Mouse (Mus musculus): ENCODE data around the gene Kif27. TPM values are rescaled to one million over a fixed set of nuclear protein-coding genes. Genes with fewer than 3 reads are reported as not detected.

Gene Kif27
- polyA plus RNA-seq, 1 experiment from 2014 or later, result 2.3 TPM

DNA sequence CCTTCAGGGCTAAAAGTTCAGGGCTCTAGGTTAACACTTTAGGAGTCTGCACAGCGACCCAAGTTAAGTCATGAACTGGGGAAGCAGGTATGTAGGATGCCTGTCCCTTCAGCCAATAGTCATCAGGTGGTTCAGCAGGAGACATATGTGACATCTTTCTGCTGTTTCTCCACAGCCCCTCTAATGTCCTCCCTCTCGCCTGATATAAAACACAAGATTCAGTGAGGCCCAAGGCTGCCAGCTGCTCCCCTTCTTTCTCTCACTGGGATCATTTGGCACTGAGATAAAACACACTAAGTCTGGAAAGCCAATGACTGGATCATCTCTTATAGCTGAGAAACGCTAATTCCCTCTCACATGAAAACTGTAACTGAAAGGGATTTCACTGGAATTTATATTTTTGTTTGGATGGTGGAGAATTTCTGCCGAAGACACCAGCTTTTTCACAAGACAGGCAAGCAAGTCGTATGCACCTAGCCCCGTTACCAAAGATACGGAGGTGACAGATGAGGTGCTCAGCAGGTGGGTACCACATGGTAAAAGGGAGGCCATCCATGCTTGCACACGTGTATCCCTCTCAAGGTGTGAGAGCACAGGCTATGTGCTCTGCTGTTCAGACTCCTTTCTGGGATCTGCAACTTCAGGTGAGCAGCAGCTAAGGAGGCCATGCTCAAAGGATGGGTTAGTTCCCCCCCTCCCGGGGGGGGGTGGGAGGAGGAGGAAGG, 56.3 kb downstream of the Kif27 start:
- ATAC-seq (ENCODE audit: low read depth), result no peak
- no peak overlapping the region for H3K4me3 ChIP-seq (ENCODE audit: low read depth, low read length)
- H3K36me3 ChIP-seq (ENCODE audit: control insufficient read depth, insufficient read depth, low read length), result no peaks in the 10 kb centered on the region
- H3K27me3 ChIP-seq (ENCODE audit: control insufficient read depth, insufficient read depth, low read length), result no peaks in the 10 kb centered on the region
- no peak overlapping the region for H3K9ac ChIP-seq (replicated peaks; ENCODE audit: low read depth, low read length)
- H3K4me2 ChIP-seq (ENCODE audit: low read depth, low read length), result no peak overlapping the region
- 83% methylated on average over 9 of the region's 9 CpGs for WGBS
- H3K4me1 ChIP-seq (ENCODE audit: control insufficient read depth, insufficient read depth, low read length), result no peaks in the 10 kb centered on the region
- no peaks in the 10 kb centered on the region for H3K9me3 ChIP-seq (ENCODE audit: control insufficient read depth, low read length)
- H3K27ac ChIP-seq (ENCODE audit: low read depth, low read length), result no peak overlapping the region

DNA sequence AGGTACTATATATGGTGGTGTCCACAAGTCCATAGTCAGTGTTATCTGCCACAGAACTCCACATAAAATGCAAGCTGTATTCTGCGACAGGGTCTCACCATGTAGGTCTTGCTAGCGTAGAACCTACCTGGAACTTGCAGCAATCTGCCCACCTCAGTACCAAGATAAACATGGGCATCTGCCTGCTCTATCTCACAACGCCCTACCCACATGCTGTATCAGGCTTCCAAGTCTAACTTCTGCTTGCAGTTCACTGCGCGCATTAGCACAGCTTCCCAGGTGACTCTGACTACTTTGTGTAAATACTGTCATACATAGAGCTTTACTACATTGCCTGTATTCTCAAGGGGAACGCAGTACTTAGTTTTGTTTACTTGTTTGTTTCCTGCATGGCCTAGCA, 57.0 kb downstream of the Kif27 start:
- H3K9me3 ChIP-seq (ENCODE audit: control insufficient read depth, low read length), result no peaks in the 10 kb centered on the region
- no peak overlapping the region for H3K4me2 ChIP-seq (ENCODE audit: low read depth, low read length)
- no peaks in the 10 kb centered on the region for H3K4me1 ChIP-seq (ENCODE audit: control insufficient read depth, insufficient read depth, low read length)
- 93% methylated on average over 6 of the region's 6 CpGs for WGBS
- H3K36me3 ChIP-seq (ENCODE audit: control insufficient read depth, insufficient read depth, low read length), result no peaks in the 10 kb centered on the region
- no peak for ATAC-seq (ENCODE audit: low read depth)
- H3K4me3 ChIP-seq (ENCODE audit: low read depth, low read length), result no peak overlapping the region
- no peaks in the 10 kb centered on the region for H3K27me3 ChIP-seq (ENCODE audit: control insufficient read depth, insufficient read depth, low read length)
- H3K9ac ChIP-seq (replicated peaks; ENCODE audit: low read depth, low read length), result no peak overlapping the region
- H3K27ac ChIP-seq (ENCODE audit: low read depth, low read length), result no peak overlapping the region

DNA sequence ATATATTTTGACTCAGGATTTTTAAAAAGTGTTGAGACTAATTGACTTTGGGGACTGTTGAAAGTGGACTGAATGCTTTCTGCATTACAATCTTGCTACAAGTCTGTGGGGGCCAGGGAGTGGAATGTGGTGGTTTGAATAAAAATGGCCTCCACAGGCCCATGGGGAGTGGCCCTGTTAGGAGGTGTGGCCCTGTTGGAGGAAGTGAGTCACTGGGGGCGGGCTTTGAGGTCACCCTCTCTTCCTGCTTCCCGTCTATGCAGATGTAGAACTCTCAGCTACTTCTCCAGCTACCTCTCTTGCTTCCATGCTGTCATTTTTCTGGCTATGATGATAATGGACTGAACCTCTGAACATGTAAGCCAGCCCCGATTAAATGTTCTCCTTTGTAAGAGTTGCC, 60.2 kb downstream of the Kif27 start:
- Histone ChIP-seq H3K9me3 (ENCODE audit: control insufficient read depth, low read length) (no peaks in the 10 kb centered on the region), H3K9ac (replicated peaks; ENCODE audit: low read depth, low read length) (no peak overlapping the region), H3K4me2 (ENCODE audit: low read depth, low read length) (no peak overlapping the region), H3K4me1 (ENCODE audit: control insufficient read depth, insufficient read depth, low read length) (no peaks in the 10 kb centered on the region), H3K4me3 (ENCODE audit: low read depth, low read length) (no peak overlapping the region), H3K27me3 (ENCODE audit: control insufficient read depth, insufficient read depth, low read length) (no peaks in the 10 kb centered on the region), H3K27ac (ENCODE audit: low read depth, low read length) (no peak overlapping the region), H3K36me3 (ENCODE audit: control insufficient read depth, insufficient read depth, low read length) (no peaks in the 10 kb centered on the region)
- ATAC-seq (ENCODE audit: low read depth), result no peak
- WGBS, result 96% methylated on average over 3 of the region's 3 CpGs

DNA sequence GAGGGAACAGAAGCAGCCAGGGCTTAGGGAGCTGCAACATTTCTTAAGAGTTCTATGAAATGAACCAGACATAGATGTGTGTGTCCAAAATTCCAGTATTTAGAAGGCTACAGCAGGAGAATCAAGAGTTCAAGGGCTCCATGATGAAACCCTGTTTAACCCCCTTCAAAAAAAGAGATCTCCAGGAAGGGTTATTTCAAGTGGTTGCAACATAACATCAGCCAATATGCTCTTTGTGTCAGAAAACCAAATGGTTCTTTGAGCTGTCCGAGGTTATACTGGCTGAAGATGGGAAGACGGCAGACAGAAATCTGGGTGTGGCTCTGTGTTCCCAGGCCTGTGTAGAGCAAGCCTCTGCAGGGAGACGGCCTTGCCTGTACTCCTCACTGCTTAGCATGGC, 63.3 kb downstream of the Kif27 start:
- H3K9me3 ChIP-seq (ENCODE audit: control insufficient read depth, low read length), result no peaks in the 10 kb centered on the region
- no peaks in the 10 kb centered on the region for H3K27me3 ChIP-seq (ENCODE audit: control insufficient read depth, insufficient read depth, low read length)
- no peak overlapping the region for H3K4me3 ChIP-seq (ENCODE audit: low read depth, low read length)
- no peak overlapping the region for H3K9ac ChIP-seq (replicated peaks; ENCODE audit: low read depth, low read length)
- no peak for ATAC-seq (ENCODE audit: low read depth)
- H3K4me1 ChIP-seq (ENCODE audit: control insufficient read depth, insufficient read depth, low read length), result no peaks in the 10 kb centered on the region
- H3K4me2 ChIP-seq (ENCODE audit: low read depth, low read length), result no peak overlapping the region
- no peak overlapping the region for H3K27ac ChIP-seq (ENCODE audit: low read depth, low read length)
- no peaks in the 10 kb centered on the region for H3K36me3 ChIP-seq (ENCODE audit: control insufficient read depth, insufficient read depth, low read length)
- 82% methylated on average over 3 of the region's 3 CpGs for WGBS

DNA sequence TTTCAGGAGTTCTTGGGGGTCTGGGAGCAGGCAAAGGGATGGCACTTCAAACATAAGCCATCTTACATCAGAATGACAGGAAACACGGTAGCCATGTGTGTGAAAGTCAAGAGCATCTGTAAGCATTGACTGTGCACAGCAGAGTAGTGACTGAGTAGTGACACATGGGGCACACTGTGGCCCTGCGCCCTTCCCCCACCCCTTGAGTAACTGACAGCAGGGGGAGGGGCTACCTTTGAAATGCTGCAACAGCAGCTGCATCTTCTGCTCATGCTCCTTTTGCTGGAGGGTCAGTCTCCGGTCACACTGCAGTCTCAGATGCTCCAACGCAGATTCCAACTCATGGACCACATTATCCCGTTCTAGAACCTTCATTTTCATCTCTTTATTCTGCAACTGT, 66.1 kb downstream of the Kif27 start:
- H3K9me3 ChIP-seq (ENCODE audit: control insufficient read depth, low read length), result no peaks in the 10 kb centered on the region
- H3K4me2 ChIP-seq (ENCODE audit: low read depth, low read length), result no peak overlapping the region
- no peaks in the 10 kb centered on the region for H3K4me1 ChIP-seq (ENCODE audit: control insufficient read depth, insufficient read depth, low read length)
- no peak for ATAC-seq (ENCODE audit: low read depth)
- H3K27ac ChIP-seq (ENCODE audit: low read depth, low read length), result no peak overlapping the region
- 4% methylated on average over 5 of the region's 5 CpGs for WGBS
- H3K4me3 ChIP-seq (ENCODE audit: low read depth, low read length), result no peak overlapping the region
- no peak overlapping the region for H3K9ac ChIP-seq (replicated peaks; ENCODE audit: low read depth, low read length)
- no peaks in the 10 kb centered on the region for H3K36me3 ChIP-seq (ENCODE audit: control insufficient read depth, insufficient read depth, low read length)
- no peaks in the 10 kb centered on the region for H3K27me3 ChIP-seq (ENCODE audit: control insufficient read depth, insufficient read depth, low read length)

DNA sequence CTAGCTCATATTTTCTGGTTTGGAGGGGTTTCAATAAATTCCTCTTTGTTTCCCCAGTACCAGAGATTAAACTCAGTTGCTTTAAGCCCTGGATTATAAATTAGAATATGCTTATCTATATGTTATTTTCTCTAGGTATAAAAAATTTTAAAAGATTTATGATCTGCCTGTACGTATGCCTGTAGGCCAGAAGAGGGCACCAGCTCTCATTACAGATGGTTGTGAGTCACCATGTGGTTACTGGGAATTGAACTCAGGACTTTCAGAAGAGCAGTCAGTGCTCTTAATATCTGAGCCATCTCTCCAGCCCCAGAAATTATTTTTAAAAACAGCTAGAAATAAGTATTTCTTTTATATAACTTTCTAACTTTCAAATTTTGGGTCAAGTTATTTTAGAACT, 69.6 kb downstream of the Kif27 start:
- ATAC-seq (ENCODE audit: low read depth), result no peak
- no peak overlapping the region for H3K27ac ChIP-seq (ENCODE audit: low read depth, low read length)
- no peaks in the 10 kb centered on the region for H3K36me3 ChIP-seq (ENCODE audit: control insufficient read depth, insufficient read depth, low read length)
- 67% methylated on average over 1 of the region's 1 CpGs for WGBS
- no peaks in the 10 kb centered on the region for H3K27me3 ChIP-seq (ENCODE audit: control insufficient read depth, insufficient read depth, low read length)
- no peak overlapping the region for H3K9ac ChIP-seq (replicated peaks; ENCODE audit: low read depth, low read length)
- H3K4me2 ChIP-seq (ENCODE audit: low read depth, low read length), result no peak overlapping the region
- H3K4me1 ChIP-seq (ENCODE audit: control insufficient read depth, insufficient read depth, low read length), result no peaks in the 10 kb centered on the region
- no peaks in the 10 kb centered on the region for H3K9me3 ChIP-seq (ENCODE audit: control insufficient read depth, low read length)
- no peak overlapping the region for H3K4me3 ChIP-seq (ENCODE audit: low read depth, low read length)

DNA sequence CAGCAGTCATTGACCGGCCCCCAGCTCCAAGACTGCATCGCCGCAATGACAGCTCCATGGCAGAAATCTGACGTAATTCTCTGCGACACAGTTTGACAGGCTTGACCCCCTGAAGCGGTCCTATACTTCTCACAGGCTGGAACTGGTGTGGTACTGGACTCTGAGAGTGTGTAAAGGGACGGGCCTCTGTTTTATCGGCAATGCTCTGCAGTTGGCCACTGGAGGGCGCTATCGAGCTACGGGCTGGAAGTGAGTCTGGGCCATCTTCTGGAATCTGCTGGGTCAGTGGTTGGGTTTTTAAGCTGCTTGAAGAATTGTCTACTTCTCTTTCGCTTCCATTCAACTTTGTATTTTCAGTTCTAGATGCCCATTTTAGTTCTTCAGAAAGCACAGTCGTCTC, 71.1 kb downstream of the Kif27 start:
- Histone ChIP-seq H3K4me2 (ENCODE audit: low read depth, low read length) (no peak overlapping the region), H3K9ac (replicated peaks; ENCODE audit: low read depth, low read length) (no peak overlapping the region)

DNA sequence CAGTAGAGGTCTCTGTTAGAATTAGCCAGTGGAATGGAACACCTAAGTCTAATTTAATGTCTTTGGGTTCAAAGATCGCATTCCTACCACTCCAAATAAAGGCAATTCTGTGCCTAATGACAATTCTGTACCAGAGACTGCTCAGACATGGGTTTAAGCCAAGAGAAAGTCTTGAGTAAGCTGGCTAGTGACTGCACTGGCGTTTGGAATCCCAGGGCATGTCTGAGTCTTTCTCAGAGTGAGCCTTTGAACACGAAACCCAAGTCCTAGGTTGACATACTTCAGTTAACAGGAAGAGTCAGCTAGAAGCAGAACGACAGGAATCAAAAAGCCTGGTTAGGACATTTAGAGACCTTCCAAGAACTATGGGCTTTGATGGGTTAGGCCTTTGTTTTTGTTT, 75.5 kb downstream of the Kif27 start:
- WGBS, result 71% methylated on average over 4 of the region's 4 CpGs
- Histone ChIP-seq H3K27ac (ENCODE audit: low read depth, low read length) (no peak overlapping the region), H3K4me3 (ENCODE audit: low read depth, low read length) (no peak overlapping the region)

More for the DNA sequence above, 71.1 kb downstream of the Kif27 start:
- no peak overlapping the region for H3K27ac ChIP-seq (ENCODE audit: low read depth, low read length)
- H3K9me3 ChIP-seq (ENCODE audit: control insufficient read depth, low read length), result no peaks in the 10 kb centered on the region
- H3K4me1 ChIP-seq (ENCODE audit: control insufficient read depth, insufficient read depth, low read length), result no peaks in the 10 kb centered on the region
- H3K36me3 ChIP-seq (ENCODE audit: control insufficient read depth, insufficient read depth, low read length), result no peaks in the 10 kb centered on the region
- 15% methylated on average over 13 of the region's 13 CpGs for WGBS
- H3K27me3 ChIP-seq (ENCODE audit: control insufficient read depth, insufficient read depth, low read length), result no peaks in the 10 kb centered on the region
- no peak overlapping the region for H3K4me3 ChIP-seq (ENCODE audit: low read depth, low read length)
- peak; percentile 61; the same call in 1 of the 2 replicates for ATAC-seq (ENCODE audit: low read depth)

DNA sequence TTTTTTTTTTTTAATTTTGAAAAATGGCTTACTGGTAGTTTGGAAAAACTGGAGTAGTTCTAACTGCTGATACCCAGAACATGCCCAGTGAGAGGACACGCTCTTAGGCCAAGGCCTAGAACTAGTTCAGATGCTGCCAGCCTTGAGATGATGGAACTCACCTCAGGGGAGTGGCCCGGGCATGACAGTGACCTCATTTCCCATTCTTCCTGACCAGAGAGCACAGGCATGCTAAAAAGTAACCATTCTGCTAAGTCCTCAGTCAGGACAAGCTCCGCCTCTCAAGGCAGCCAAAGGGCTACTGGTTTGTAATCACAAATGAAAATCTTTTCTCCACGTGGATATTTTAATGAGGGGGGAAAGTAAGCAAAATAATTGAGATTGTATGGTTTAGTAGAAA, 77.0 kb downstream of the Kif27 start:
- WGBS, result 68% methylated on average over 4 of the region's 4 CpGs
- Histone ChIP-seq H3K9ac (replicated peaks; ENCODE audit: low read depth, low read length) (no peak overlapping the region), H3K27me3 (ENCODE audit: control insufficient read depth, insufficient read depth, low read length) (no peaks in the 10 kb centered on the region), H3K4me2 (ENCODE audit: low read depth, low read length) (no peak overlapping the region), H3K4me3 (ENCODE audit: low read depth, low read length) (no peak overlapping the region), H3K9me3 (ENCODE audit: control insufficient read depth, low read length) (no peaks in the 10 kb centered on the region), H3K36me3 (ENCODE audit: control insufficient read depth, insufficient read depth, low read length) (no peaks in the 10 kb centered on the region), H3K4me1 (ENCODE audit: control insufficient read depth, insufficient read depth, low read length) (no peaks in the 10 kb centered on the region), H3K27ac (ENCODE audit: low read depth, low read length) (no peak overlapping the region)
- no peak for ATAC-seq (ENCODE audit: low read depth)

More for the DNA sequence above, 75.5 kb downstream of the Kif27 start:
- no peak overlapping the region for H3K9ac ChIP-seq (replicated peaks; ENCODE audit: low read depth, low read length)
- no peaks in the 10 kb centered on the region for H3K36me3 ChIP-seq (ENCODE audit: control insufficient read depth, insufficient read depth, low read length)
- no peaks in the 10 kb centered on the region for H3K9me3 ChIP-seq (ENCODE audit: control insufficient read depth, low read length)
- ATAC-seq (ENCODE audit: low read depth), result no peak
- no peak overlapping the region for H3K4me2 ChIP-seq (ENCODE audit: low read depth, low read length)
- no peaks in the 10 kb centered on the region for H3K27me3 ChIP-seq (ENCODE audit: control insufficient read depth, insufficient read depth, low read length)
- no peaks in the 10 kb centered on the region for H3K4me1 ChIP-seq (ENCODE audit: control insufficient read depth, insufficient read depth, low read length)

Measured in neural tube, embryonic 14.5 days (tissue).